Mouse (Mus musculus) lung, postnatal 0 days (tissue): Measurements from ENCODE around the gene Plekhb1. TPM values are rescaled to one million over a fixed set of nuclear protein-coding genes. Genes with fewer than 3 reads are reported as not detected.

Experiments used
- ATAC-seq: fragments of 200-750 bp; cut with Nextera tagmentation; 2 replicates; pipeline ENCODE4 v1.8.0; 2017; ENCODE audit warnings: moderate library complexity
- DNase-seq: peaks from one replicate; pipeline ENCODE4 v3.0.0-alpha.2; 2016; ENCODE audit warnings: low spot score
- H3K27ac ChIP-seq: fragments of 300-500 bp; sonication (generic); 2 replicates; pipeline ENCODE4 v1.5.1; 2014; ENCODE audit warnings: antibody characterized with exemption, mild to moderate bottlenecking, low read length, mixed read lengths
- H3K27me3 ChIP-seq: fragments of 300-500 bp; sonication (generic); replicated peaks from 2 replicates; pipeline ENCODE4 v1.6.1; 2014; ENCODE audit warnings: low read length, mixed read lengths; ENCODE audit not compliant: insufficient read depth
- H3K36me3 ChIP-seq: fragments of 300-500 bp; sonication (generic); 2 replicates; pipeline ENCODE4 v1.6.1; 2014; ENCODE audit warnings: low read length, mixed read lengths; ENCODE audit not compliant: insufficient read depth
- H3K4me1 ChIP-seq: fragments of 300-500 bp; sonication (generic); 2 replicates; pipeline ENCODE4 v1.6.1; 2014; ENCODE audit warnings: antibody characterized with exemption, low read depth, low read length, mixed read lengths; ENCODE audit not compliant: insufficient read depth
- H3K4me2 ChIP-seq: fragments of 300-500 bp; sonication (generic); replicated peaks from 2 replicates; pipeline ENCODE4 v1.6.1; 2014; ENCODE audit warnings: low read depth, mild to moderate bottlenecking, low read length, moderate library complexity, mixed read lengths
- H3K4me3 ChIP-seq: fragments of 300-500 bp; sonication (generic); 2 replicates; pipeline ENCODE4 v1.5.1; 2014; ENCODE audit warnings: low read depth, low read length
- H3K9ac ChIP-seq: fragments of 300-500 bp; sonication (generic); replicated peaks from 2 replicates; pipeline ENCODE4 v1.6.1; 2014; ENCODE audit warnings: low read depth, mild to moderate bottlenecking
- H3K9me3 ChIP-seq: fragments of 300-500 bp; sonication (generic); 2 replicates; pipeline ENCODE4 v1.6.1; 2016; ENCODE audit warnings: low read length, mixed read lengths
- CTCF ChIP-seq: IDR thresholded peaks from 2 replicates; pipeline ENCODE4 v1.5.1; 2016; ENCODE audit warnings: antibody characterized with exemption, mild to moderate bottlenecking
- EP300 ChIP-seq: IDR thresholded peaks from 2 replicates; pipeline ENCODE4 v1.6.1; 2016; ENCODE audit warnings: antibody characterized with exemption, mild to moderate bottlenecking, control low read depth
- WGBS: fragments of 180-500 bp; shearing (Covaris S2); extraction: QIAGEN DNeasy Blood & Tissue Kit; methylation state at CpG from one replicate; pipeline ENCODE4 v1.1.7; 2014; 5-methylcytosine and 5-hydroxymethylcytosine counted together
- polyA plus RNA-seq: library from polyadenylated mRNA; unstranded; fragments of >200 nt; fragmentation: Nextera tagmentation; extraction: Ambion mirVana; gene quantifications from 2 replicates; pipeline ENCODE4 v1.2.1, GENCODE M21; 2015

The Plekhb1 gene
- polyA plus RNA-seq, 1 experiment from 2014 or later: 44.4 TPM

DNA sequence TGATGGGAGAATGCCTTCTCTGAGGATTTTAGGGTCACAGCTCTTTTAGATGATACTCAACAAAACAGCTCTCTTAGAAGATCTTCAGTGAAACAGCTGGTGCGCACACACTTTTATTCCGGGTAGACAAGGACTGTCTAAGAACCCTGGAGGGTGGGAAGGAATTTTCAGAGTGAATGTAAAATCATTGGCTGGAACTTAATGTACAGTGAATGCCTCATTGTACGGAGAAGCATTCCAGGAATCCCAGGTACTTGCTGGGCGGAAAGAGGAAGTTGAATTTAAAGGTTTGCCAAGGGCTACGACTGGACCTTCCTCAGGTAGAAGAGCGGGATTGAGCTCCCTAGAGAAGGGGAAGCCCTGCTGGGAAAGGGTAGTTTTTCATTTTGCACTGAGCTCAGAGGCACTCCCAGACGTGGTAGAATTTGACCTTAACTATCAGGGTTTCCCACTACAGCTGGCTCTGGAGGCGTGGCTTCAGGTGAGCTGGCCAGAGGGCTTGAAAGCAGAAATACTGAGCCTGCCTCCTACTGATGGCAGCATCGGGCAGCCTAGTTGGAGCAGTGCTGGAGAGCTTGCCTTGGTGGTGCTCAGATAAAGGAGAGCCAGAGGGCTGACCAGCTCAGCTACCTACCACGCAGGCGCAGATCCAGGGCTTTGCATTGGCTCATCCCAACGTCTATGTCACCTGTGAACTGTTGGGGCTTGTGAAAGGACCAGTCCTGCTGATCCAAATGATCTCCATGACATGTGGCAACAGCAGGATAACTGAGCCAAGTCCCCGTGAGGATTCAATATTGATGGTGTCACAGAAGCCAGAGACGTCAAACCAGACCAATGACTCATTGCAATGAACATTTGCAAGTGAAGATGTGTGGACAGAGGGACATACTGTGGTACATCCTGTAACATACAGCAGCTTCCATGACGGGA, 17.0 kb upstream of the Plekhb1 start:
- Histone ChIP-seq H3K27me3 (no peaks in the 10 kb centered on the region), H3K9me3 (no peaks in the 10 kb centered on the region), H3K4me2 (peak overlapping the region; percentile 43), H3K36me3 (no peaks in the 10 kb centered on the region), H3K27ac (peak overlapping the region; percentile 66; the same call in 1 of the 2 replicates), H3K9ac (no peak overlapping the region; the same call in 1 of the 2 replicates), H3K4me1 (no peaks in the 10 kb centered on the region), H3K4me3 (no peak overlapping the region; the same call in 1 of the 2 replicates)
- DNase-seq (peak; percentile 71), ATAC-seq (peak; percentile 75)
- WGBS: 44% methylated on average over 15 of the region's 15 CpGs
- TF ChIP-seq EP300 (peak; percentile 87), CTCF (no peak)

GRCm38 (mm10) chr7:100678052-100678451, 15.8 kb upstream of the Plekhb1 start:
- TF ChIP-seq EP300 (peak; percentile 56; the same call in 1 of the 2 replicates), CTCF (no peak)
- Histone ChIP-seq H3K4me2 (no peak overlapping the region), H3K4me3 (no peak overlapping the region), H3K27ac (no peak overlapping the region), H3K9me3 (no peaks in the 10 kb centered on the region), H3K4me1 (no peaks in the 10 kb centered on the region), H3K27me3 (no peaks in the 10 kb centered on the region), H3K9ac (no peak overlapping the region), H3K36me3 (no peaks in the 10 kb centered on the region)
- ATAC-seq (peak; percentile 42), DNase-seq (peak; percentile 66)
- 60% methylated on average over 5 of the region's 5 CpGs for WGBS

DNA sequence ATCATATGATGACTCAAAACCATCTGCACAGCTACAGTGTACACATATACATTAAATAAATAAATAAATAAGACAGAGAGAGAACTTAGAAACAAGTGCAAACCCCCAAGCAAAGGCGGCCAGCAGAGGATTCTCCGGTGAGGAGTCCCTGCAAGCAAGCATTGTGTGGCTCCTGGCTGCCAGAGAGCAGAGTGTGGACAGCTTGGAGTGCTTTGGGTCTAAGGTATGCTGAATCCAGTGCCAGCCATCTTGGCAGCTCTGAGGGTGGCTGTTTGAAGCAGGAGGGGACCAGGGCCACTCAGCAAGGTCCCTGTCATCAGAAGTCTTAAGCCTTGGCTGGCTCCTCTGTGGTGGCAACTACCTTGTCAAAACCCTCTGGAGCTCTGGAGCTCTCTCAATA, 12.7 kb upstream of the Plekhb1 start:
- ATAC-seq (no peak), DNase-seq (no peak)
- TF ChIP-seq EP300: no peak
- TF ChIP-seq CTCF: no peak
- Histone ChIP-seq H3K9me3 (no peaks in the 10 kb centered on the region), H3K4me1 (no peaks in the 10 kb centered on the region), H3K27me3 (no peaks in the 10 kb centered on the region), H3K27ac (no peak overlapping the region), H3K4me3 (no peak overlapping the region), H3K9ac (no peak overlapping the region), H3K4me2 (no peak overlapping the region), H3K36me3 (no peaks in the 10 kb centered on the region)
- 82% methylated on average over 2 of the region's 2 CpGs for WGBS

- Histone ChIP-seq H3K9ac (no peak overlapping the region), H3K4me1 (no peaks in the 10 kb centered on the region), H3K4me2 (no peak overlapping the region), H3K4me3 (no peak overlapping the region), H3K36me3 (no peaks in the 10 kb centered on the region), H3K9me3 (no peaks in the 10 kb centered on the region), H3K27ac (no peak overlapping the region), H3K27me3 (no peaks in the 10 kb centered on the region)
- no peak for DNase-seq
- TF ChIP-seq EP300: no peak
- TF ChIP-seq CTCF: no peak
- 71% methylated on average over 7 of the region's 7 CpGs for WGBS
- ATAC-seq: no peak
These were observed 11.2 kb upstream of the Plekhb1 start for GRCm38 (mm10) chr7:100673452-100673851.

DNA sequence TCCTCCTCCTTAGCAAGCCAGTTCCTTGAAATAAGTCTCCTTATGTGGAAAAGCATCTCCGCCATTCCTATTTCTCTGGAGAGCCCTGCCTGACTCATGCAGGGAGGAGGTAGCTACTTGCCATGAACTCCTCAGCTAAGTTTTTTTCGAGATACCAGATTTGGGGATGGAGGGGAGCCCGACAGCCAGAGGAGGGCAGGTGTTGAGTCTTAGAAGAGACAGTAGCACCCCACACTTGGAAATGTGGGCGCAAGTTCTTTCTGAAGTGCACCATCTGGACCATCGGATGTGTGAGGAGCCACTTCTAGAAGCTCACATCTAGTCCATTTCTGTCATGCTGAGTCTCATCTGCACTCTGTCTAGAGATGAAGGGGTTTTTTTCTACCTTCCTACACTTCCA, 8.4 kb upstream of the Plekhb1 start:
- Histone ChIP-seq H3K27ac (no peak overlapping the region), H3K4me1 (no peaks in the 10 kb centered on the region), H3K27me3 (no peaks in the 10 kb centered on the region), H3K9me3 (no peaks in the 10 kb centered on the region), H3K36me3 (no peaks in the 10 kb centered on the region), H3K9ac (no peak overlapping the region), H3K4me3 (no peak overlapping the region), H3K4me2 (no peak overlapping the region)
- DNase-seq (no peak), ATAC-seq (no peak)
- 80% methylated on average over 5 of the region's 5 CpGs for WGBS
- no peak for TF ChIP-seq EP300
- TF ChIP-seq CTCF: no peak

DNA sequence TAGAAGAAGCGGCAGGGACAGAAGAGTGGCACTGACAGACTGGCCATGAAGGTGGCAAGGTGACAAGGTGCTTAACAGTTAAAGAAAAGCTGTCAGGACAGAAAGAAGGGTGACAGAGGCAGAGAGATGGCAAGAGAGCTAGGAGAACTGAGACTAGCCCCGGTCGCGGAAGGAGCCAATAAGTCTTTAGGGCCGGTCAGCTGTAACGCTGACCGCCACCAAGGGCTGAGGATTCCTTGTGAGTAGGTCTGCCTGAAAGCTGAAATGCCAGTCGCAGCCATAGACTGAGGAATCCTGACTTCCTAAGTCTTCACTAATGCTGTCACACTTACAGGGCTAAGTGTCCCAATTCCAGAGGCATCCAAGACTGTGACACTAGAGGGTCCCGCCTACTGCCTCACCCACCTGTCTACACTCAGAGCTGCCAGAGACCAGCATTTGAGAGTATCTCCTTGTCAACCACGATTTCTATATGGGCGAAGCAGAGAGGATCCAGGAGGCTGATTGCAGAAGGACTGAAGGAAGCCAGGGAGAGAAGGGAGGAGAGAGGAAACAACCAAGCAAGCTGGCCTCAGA, 1.6 kb upstream of the Plekhb1 start:
- H3K4me3 ChIP-seq: no peak overlapping the region
- TF ChIP-seq EP300 (no peak), CTCF (no peak)
- H3K36me3 ChIP-seq: no peaks in the 10 kb centered on the region
- H3K27ac ChIP-seq: no peak overlapping the region
- ATAC-seq (no peak), DNase-seq (no peak)
- H3K4me1 ChIP-seq: no peaks in the 10 kb centered on the region
- no peaks in the 10 kb centered on the region for H3K9me3 ChIP-seq
- WGBS: 57% methylated on average over 11 of the region's 11 CpGs
- no peak overlapping the region for H3K9ac ChIP-seq
- no peaks in the 10 kb centered on the region for H3K27me3 ChIP-seq
- H3K4me2 ChIP-seq: peak overlapping the region; percentile 27; the same call in 1 of the 2 replicates
